Mouse (Mus musculus) bone marrow, adult 2 months (tissue): ENCODE measurements around the gene Rab10. TPM values are rescaled to one million over a fixed set of nuclear protein-coding genes. Genes with fewer than 3 reads are reported as not detected.
"Not testable (repeated sequence)": the region's sequence is repeated elsewhere in the genome, so short reads cannot be mapped to it uniquely, and the experiment has no call there.

Experiments used
- H3K27ac ChIP-seq: fragments of 200-500 bp; 2 replicates; pipeline ENCODE4 v1.5.1; 2012; ENCODE audit warnings: low read depth, mild to moderate bottlenecking, control low read depth, inconsistent platforms, low read length; ENCODE audit not compliant: control insufficient read depth, poor library complexity, insufficient read depth
- H3K4me1 ChIP-seq: fragments of 200-500 bp; 2 replicates; pipeline ENCODE4 v1.6.1; 2011; ENCODE audit warnings: low read length; ENCODE audit not compliant: control insufficient read depth, insufficient read depth
- H3K4me3 ChIP-seq: fragments of 200-500 bp; replicated peaks from 2 replicates; pipeline ENCODE3; 2011; ENCODE audit warnings: mild to moderate bottlenecking, low read depth, low read length, control low read depth; ENCODE audit not compliant: control insufficient read depth
- CTCF ChIP-seq: fragments of 200-500 bp; IDR thresholded peaks from 2 replicates; pipeline ENCODE4 v1.5.1; 2011; ENCODE audit warnings: low read length, control low read depth; ENCODE audit not compliant: control insufficient read depth, insufficient read depth
- POLR2A ChIP-seq: fragments of 200-500 bp; IDR thresholded peaks from 2 replicates; pipeline ENCODE4 v1.6.1; 2011; ENCODE audit warnings: low read depth, mild to moderate bottlenecking, control low read depth, low read length, borderline replicate concordance; ENCODE audit not compliant: control insufficient read depth
- WGBS: fragments of 180-500 bp; shearing (Covaris S2); methylation state at CpG from one replicate; pipeline ENCODE4 v1.1.7; 2018; 5-methylcytosine and 5-hydroxymethylcytosine counted together
- polyA plus RNA-seq: library from polyadenylated mRNA; stranded (reverse); fragments of >200 nt; gene quantifications from 2 replicates; pipeline ENCODE4 v1.2.4, GENCODE M21; 2011; ENCODE audit warnings: low replicate concordance; ENCODE audit not compliant: missing spikeins, insufficient read depth, insufficient read length

Gene Rab10
- polyA plus RNA-seq, 1 experiment, result 23.6 TPM

DNA sequence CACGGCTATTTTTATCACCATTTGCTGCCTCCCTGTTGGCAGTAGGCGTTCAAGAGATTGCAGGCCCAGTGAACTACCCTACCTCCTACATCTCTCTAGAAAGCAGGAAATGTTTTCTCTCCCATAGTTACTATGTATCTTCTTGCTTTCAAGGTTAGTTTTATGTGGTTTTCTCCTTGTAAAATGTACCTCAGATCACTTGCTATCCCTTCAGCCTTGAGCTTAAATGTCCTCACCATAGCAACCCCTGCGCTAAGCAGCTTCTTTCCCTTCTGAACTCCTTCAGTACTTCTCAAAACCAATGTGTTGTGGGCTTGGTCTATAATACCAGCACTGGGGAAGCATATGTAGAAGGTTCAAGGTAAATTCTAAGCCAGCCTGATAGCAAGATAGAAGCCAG is 3.1 kb upstream of the Rab10 start:
- WGBS, result 80% methylated on average over 3 of the region's 3 CpGs
- H3K27ac ChIP-seq, result no peak overlapping the region
- no peak overlapping the region for H3K4me3 ChIP-seq
- no peak for TF ChIP-seq CTCF
- no peak for TF ChIP-seq POLR2A
- no peaks in the 10 kb centered on the region; the same call in 1 of the 2 replicates for H3K4me1 ChIP-seq

- no peaks in the 10 kb centered on the region; the same call in 1 of the 2 replicates for H3K4me1 ChIP-seq
- peak overlapping the region; percentile 91 for H3K4me3 ChIP-seq
- 2% methylated on average over 15 of the region's 15 CpGs for WGBS
- TF ChIP-seq CTCF (no peak), POLR2A (no peak)
- H3K27ac ChIP-seq, result peak overlapping the region; percentile 77
Measured at GRCm38 (mm10) chr12:3310321-3310692, 538 bp upstream of the Rab10 start.

- H3K27ac ChIP-seq, result peak overlapping the region; percentile 100
- H3K4me3 ChIP-seq, result peak overlapping the region; percentile 84
- no peaks in the 10 kb centered on the region; the same call in 1 of the 2 replicates for H3K4me1 ChIP-seq
- WGBS, result under 1% methylated on average over 19 of the region's 19 CpGs
- no peak for TF ChIP-seq CTCF
- TF ChIP-seq POLR2A, result no peak
Measured at GRCm38 (mm10) chr12:3308541-3309241, 1.1 kb downstream of the Rab10 start.

- no peak overlapping the region for H3K27ac ChIP-seq
- peak overlapping the region; percentile 76 for H3K4me3 ChIP-seq
- TF ChIP-seq POLR2A (no peak), CTCF (no peak)
- H3K4me1 ChIP-seq, result no peaks in the 10 kb centered on the region; the same call in 1 of the 2 replicates
- WGBS, result 5% methylated on average over 6 of the region's 6 CpGs
Measured at GRCm38 (mm10) chr12:3307587-3307986, 2.2 kb downstream of the Rab10 start.

DNA sequence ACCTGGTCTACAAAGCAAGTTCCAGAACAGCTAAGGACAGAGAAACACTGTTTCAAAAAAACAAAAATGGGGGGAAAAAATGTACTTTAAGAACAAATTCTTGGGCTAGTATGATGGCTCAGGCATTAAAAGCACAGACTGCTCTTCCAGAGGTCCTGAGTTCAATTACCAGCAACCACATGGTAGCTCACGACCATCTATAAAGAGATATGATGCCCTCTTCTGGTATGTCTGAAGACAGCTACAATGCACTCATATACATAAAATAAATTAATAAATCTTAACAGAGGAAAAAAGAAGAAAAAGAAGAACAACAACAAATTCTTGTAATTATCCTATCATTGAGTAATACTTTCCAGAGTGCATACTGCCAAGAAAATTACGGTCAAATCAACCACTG is 4.5 kb downstream of the Rab10 start:
- H3K4me1 ChIP-seq, result no peaks in the 10 kb centered on the region; the same call in 1 of the 2 replicates
- WGBS, result 43% methylated on average over 2 of the region's 2 CpGs
- no peak overlapping the region for H3K27ac ChIP-seq
- no peak overlapping the region for H3K4me3 ChIP-seq
- TF ChIP-seq POLR2A, result no peak
- no peak for TF ChIP-seq CTCF

DNA sequence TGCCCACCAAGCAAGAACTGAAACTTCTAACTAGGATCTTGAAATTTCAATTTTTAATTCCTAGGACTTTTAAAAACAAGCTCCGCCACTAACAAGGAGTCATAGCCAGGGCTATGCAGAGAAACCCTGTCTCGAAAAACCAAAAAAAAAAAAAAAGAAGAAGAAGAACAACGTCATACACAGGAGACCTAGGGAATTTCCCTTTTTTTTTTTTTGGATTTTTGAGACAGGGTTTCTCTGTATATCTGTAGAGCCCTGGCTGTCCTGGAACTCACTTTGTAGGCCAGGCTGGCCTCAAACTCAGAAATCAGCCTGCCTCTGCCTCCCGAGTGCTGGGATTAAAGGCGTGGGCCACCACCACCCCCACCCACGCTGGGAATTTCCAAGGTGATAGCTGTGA is 12.1 kb downstream of the Rab10 start:
- not testable (repeated sequence) for H3K4me1 ChIP-seq, H3K4me3 ChIP-seq, H3K27ac ChIP-seq
- 58% methylated on average over 6 of the region's 6 CpGs for WGBS

DNA sequence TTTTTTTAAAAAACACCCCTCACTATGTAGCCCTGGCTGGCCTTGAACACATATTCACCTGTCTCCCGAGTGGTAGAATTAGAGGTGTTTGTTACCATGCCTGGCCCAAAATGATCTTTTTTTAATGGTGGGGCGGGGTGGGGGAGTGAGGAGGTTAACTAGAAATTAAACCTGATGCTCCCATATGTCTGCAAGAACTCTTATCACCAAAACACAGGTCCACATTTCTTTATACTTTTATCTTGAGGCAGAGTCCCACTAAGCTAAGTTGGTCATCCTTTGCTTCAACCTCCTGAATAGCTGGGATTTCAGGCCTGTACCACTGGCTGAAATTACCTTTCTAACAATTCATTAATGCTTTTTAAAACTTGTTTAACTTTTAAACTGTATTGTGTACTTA is 13.7 kb downstream of the Rab10 start:
- Histone ChIP-seq H3K27ac (no peak overlapping the region), H3K4me1 (peaks cover 3% of the 10 kb centered on the region), H3K4me3 (no peak overlapping the region)
- no peak for TF ChIP-seq CTCF
- no peak for TF ChIP-seq POLR2A
- WGBS, result 69% methylated on average over 2 of the region's 2 CpGs

DNA sequence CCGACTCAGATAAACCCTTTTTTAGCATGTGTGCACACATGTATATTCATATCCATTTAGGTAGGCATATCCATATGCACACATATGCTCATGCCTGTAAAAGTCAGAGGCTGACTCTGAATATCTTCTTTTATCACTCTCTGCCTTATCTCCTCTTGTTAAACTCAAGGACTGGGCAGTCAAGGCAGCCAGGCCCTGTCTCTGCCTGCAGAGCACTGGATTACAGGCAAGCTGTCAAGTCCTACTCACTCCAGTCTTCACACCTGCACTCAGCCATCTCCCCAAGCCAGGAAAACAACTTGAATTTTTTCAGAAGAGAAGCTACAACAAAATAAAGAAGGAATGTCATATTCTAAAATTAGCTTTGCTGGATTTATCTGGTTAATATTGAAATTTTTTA is 17.9 kb downstream of the Rab10 start:
- no peak for TF ChIP-seq POLR2A
- no peak for TF ChIP-seq CTCF
- WGBS, result 82% methylated on average over 1 of the region's 1 CpGs
- no peak overlapping the region for H3K4me3 ChIP-seq
- peaks cover 4% of the 10 kb centered on the region for H3K4me1 ChIP-seq
- no peak overlapping the region for H3K27ac ChIP-seq

- Histone ChIP-seq H3K27ac (no peak overlapping the region), H3K4me3 (no peak overlapping the region), H3K4me1 (peaks cover 4% of the 10 kb centered on the region)
- WGBS, result 40% methylated on average over 4 of the region's 4 CpGs
- TF ChIP-seq POLR2A, result no peak
- TF ChIP-seq CTCF, result no peak
Measured at GRCm38 (mm10) chr12:3291038-3291437, 18.7 kb downstream of the Rab10 start.
